Mouse (Mus musculus) kidney, embryonic 14.5 days (tissue): ENCODE results near the gene D10Jhu81e. TPM values are rescaled to one million over a fixed set of nuclear protein-coding genes. Genes with fewer than 3 reads are reported as not detected.
"Not testable (repeated sequence)": the region's sequence is repeated elsewhere in the genome, so short reads cannot be mapped to it uniquely, and the experiment has no call there.

ENCODE experiments used
- ATAC-seq: fragments of 200-750 bp; cut with Nextera tagmentation; 2 replicates; pipeline ENCODE4 v1.8.0; 2017; ENCODE audit warnings: moderate number of reproducible peaks, mild to moderate bottlenecking, moderate TSS enrichment, moderate library complexity; ENCODE audit not compliant: low FRiP score, low TSS enrichment
- H3K27ac ChIP-seq: fragments of 300-500 bp; sonication (generic); 2 replicates; pipeline ENCODE4 v1.5.1; 2014; ENCODE audit warnings: low read depth, mild to moderate bottlenecking, low read length, moderate library complexity, mixed read lengths
- H3K27me3 ChIP-seq: fragments of 300-500 bp; sonication (generic); 2 replicates; pipeline ENCODE4 v1.6.1; 2014; ENCODE audit warnings: mild to moderate bottlenecking, low read length; ENCODE audit not compliant: control insufficient read depth, insufficient read depth
- H3K36me3 ChIP-seq: fragments of 300-500 bp; sonication (generic); 2 replicates; pipeline ENCODE4 v1.6.1; 2014; ENCODE audit warnings: low read length, mixed read lengths; ENCODE audit not compliant: control insufficient read depth, insufficient read depth
- H3K4me1 ChIP-seq: fragments of 300-500 bp; sonication (generic); 2 replicates; pipeline ENCODE4 v1.6.1; 2014; ENCODE audit warnings: low read length, mixed read lengths; ENCODE audit not compliant: control insufficient read depth, insufficient read depth
- H3K4me2 ChIP-seq: fragments of 300-500 bp; sonication (generic); replicated peaks from 2 replicates; pipeline ENCODE4 v1.6.1; 2014; ENCODE audit warnings: low read depth, mild to moderate bottlenecking, low read length
- H3K4me3 ChIP-seq: fragments of 300-500 bp; sonication (generic); 2 replicates; pipeline ENCODE4 v1.5.1; 2014; ENCODE audit warnings: mild to moderate bottlenecking, low read length
- H3K9ac ChIP-seq: fragments of 300-500 bp; sonication (generic); 2 replicates; pipeline ENCODE4 v1.6.1; 2014; ENCODE audit warnings: low read depth, mild to moderate bottlenecking, low read length, moderate library complexity
- H3K9me3 ChIP-seq: fragments of 300-500 bp; sonication (generic); 2 replicates; pipeline ENCODE4 v1.6.1; 2016; ENCODE audit warnings: low read length; ENCODE audit not compliant: control insufficient read depth
- WGBS: fragments of 180-500 bp; shearing (Covaris S2); extraction: QIAGEN DNeasy Blood & Tissue Kit; methylation state at CpG from one replicate; pipeline ENCODE4 v1.1.7; 2014; 5-methylcytosine and 5-hydroxymethylcytosine counted together
- polyA plus RNA-seq: library from polyadenylated mRNA; unstranded; fragments of >200 nt; fragmentation: Nextera tagmentation; extraction: Ambion mirVana; gene quantifications from 2 replicates; pipeline ENCODE4 v1.2.1, GENCODE M21; 2014

D10Jhu81e gene
- 16.3 and 85.4 TPM in 2 replicates for polyA plus RNA-seq

GRCm38 (mm10) chr10:78169281-78170042, at the start of gene D10Jhu81e:
Gene D10Jhu81e, minus strand, starts transcription at chr10:78169782.
- H3K4me1 ChIP-seq: peaks cover 9% of the 10 kb centered on the region
- H3K36me3 ChIP-seq: peaks cover 62% of the 10 kb centered on the region

GRCm38 (mm10) chr10:78218576-78218975, 49.0 kb upstream of the D10Jhu81e start:
- H3K27ac ChIP-seq: no peak overlapping the region
- H3K4me1 ChIP-seq: no peaks in the 10 kb centered on the region
- 76% methylated on average over 6 of the region's 6 CpGs for WGBS
- no peak overlapping the region for H3K9ac ChIP-seq
- H3K4me3 ChIP-seq: no peak overlapping the region
- ATAC-seq: no peak
- H3K4me2 ChIP-seq: no peak overlapping the region
- H3K36me3 ChIP-seq: peaks cover 54% of the 10 kb centered on the region
- H3K9me3 ChIP-seq: no peaks in the 10 kb centered on the region
- H3K27me3 ChIP-seq: no peaks in the 10 kb centered on the region

More at GRCm38 (mm10) chr10:78169281-78170042, at the start of gene D10Jhu81e:
- H3K27me3 ChIP-seq: no peaks in the 10 kb centered on the region
- under 1% methylated on average over 50 of the region's 50 CpGs for WGBS
- peak within 1 kb of the TSS; percentile 89 for H3K9ac ChIP-seq
- H3K27ac ChIP-seq: peak within 1 kb of the TSS; percentile 62
- H3K9me3 ChIP-seq: no peaks in the 10 kb centered on the region
- H3K4me3 ChIP-seq: peak within 1 kb of the TSS; percentile 90
- peak within 1 kb of the TSS; percentile 67 for H3K4me2 ChIP-seq
- ATAC-seq: peak; percentile 96

GRCm38 (mm10) chr10:78216376-78217083, 46.9 kb upstream of the D10Jhu81e start:
- Histone ChIP-seq H3K27ac (no peak overlapping the region), H3K4me2 (no peak overlapping the region), H3K36me3 (peaks cover 74% of the 10 kb centered on the region), H3K9me3 (no peaks in the 10 kb centered on the region), H3K4me3 (no peak overlapping the region), H3K4me1 (no peaks in the 10 kb centered on the region), H3K27me3 (no peaks in the 10 kb centered on the region), H3K9ac (no peak overlapping the region)
- WGBS: 63% methylated on average over 6 of the region's 6 CpGs
- no peak for ATAC-seq

- Histone ChIP-seq H3K9me3 (no peaks in the 10 kb centered on the region), H3K4me1 (no peaks in the 10 kb centered on the region), H3K9ac (no peak overlapping the region), H3K27me3 (no peaks in the 10 kb centered on the region), H3K27ac (no peak overlapping the region), H3K36me3 (peaks cover 78% of the 10 kb centered on the region), H3K4me3 (no peak overlapping the region), H3K4me2 (no peak overlapping the region)
- WGBS: 90% methylated on average over 9 of the region's 9 CpGs
- ATAC-seq: no peak
Observed at GRCm38 (mm10) chr10:78214371-78214770, 44.8 kb upstream of the D10Jhu81e start.

GRCm38 (mm10) chr10:78211311-78211710, 41.7 kb upstream of the D10Jhu81e start:
- Histone ChIP-seq H3K27me3 (no peaks in the 10 kb centered on the region), H3K36me3 (peaks cover 87% of the 10 kb centered on the region), H3K27ac (no peak overlapping the region), H3K9ac (no peak overlapping the region), H3K9me3 (no peaks in the 10 kb centered on the region), H3K4me2 (no peak overlapping the region), H3K4me3 (no peak overlapping the region), H3K4me1 (no peaks in the 10 kb centered on the region)
- ATAC-seq: no peak
- 71% methylated on average over 6 of the region's 6 CpGs for WGBS

- WGBS: 87% methylated on average over 4 of the region's 4 CpGs
- no peak for ATAC-seq
Observed at GRCm38 (mm10) chr10:78201182-78201581, 31.6 kb upstream of the D10Jhu81e start.

GRCm38 (mm10) chr10:78192933-78193332, 23.4 kb upstream of the D10Jhu81e start:
- Histone ChIP-seq H3K36me3 (peaks cover 89% of the 10 kb centered on the region), H3K9ac (no peak overlapping the region), H3K9me3 (no peaks in the 10 kb centered on the region), H3K27ac (no peak overlapping the region), H3K4me3 (no peak overlapping the region), H3K27me3 (no peaks in the 10 kb centered on the region), H3K4me1 (no peaks in the 10 kb centered on the region), H3K4me2 (no peak overlapping the region)
- ATAC-seq: no peak
- WGBS: 91% methylated on average over 5 of the region's 5 CpGs

More at GRCm38 (mm10) chr10:78201182-78201581, 31.6 kb upstream of the D10Jhu81e start:
- no peak overlapping the region for H3K4me3 ChIP-seq
- no peaks in the 10 kb centered on the region for H3K9me3 ChIP-seq
- H3K27me3 ChIP-seq: no peaks in the 10 kb centered on the region
- no peak overlapping the region for H3K4me2 ChIP-seq
- H3K36me3 ChIP-seq: peaks cover 78% of the 10 kb centered on the region
- H3K27ac ChIP-seq: no peak overlapping the region
- no peak overlapping the region for H3K9ac ChIP-seq
- H3K4me1 ChIP-seq: no peaks in the 10 kb centered on the region

GRCm38 (mm10) chr10:78186076-78186475, 16.5 kb upstream of the D10Jhu81e start:
- not testable (repeated sequence) for H3K9ac ChIP-seq, H3K27ac ChIP-seq, H3K4me3 ChIP-seq, H3K27me3 ChIP-seq, H3K4me2 ChIP-seq, H3K4me1 ChIP-seq, ATAC-seq, H3K9me3 ChIP-seq
- 82% methylated on average over 4 of the region's 4 CpGs for WGBS
- H3K36me3 ChIP-seq: peaks cover 59% of the 10 kb centered on the region

GRCm38 (mm10) chr10:78185381-78185725, 15.8 kb upstream of the D10Jhu81e start:
- Histone ChIP-seq H3K4me1 (0 out of 2 replicates have a peak, but pooled peaks cover 9% of the 10 kb centered on the region), H3K36me3 (peaks cover 60% of the 10 kb centered on the region), H3K9me3 (no peaks in the 10 kb centered on the region), H3K4me2 (peak overlapping the region; percentile 75), H3K27me3 (no peaks in the 10 kb centered on the region), H3K27ac (peak overlapping the region; percentile 57; the same call in 1 of the 2 replicates), H3K9ac (peak overlapping the region; percentile 68; the same call in 1 of the 2 replicates), H3K4me3 (peak overlapping the region; percentile 79)
- peak; percentile 45 for ATAC-seq
- 17% methylated on average over 9 of the region's 9 CpGs for WGBS
